Mouse (Mus musculus) thymus, adult 18-20 months (tissue): ENCODE results near the gene Fuz.
A peak's percentile ranks its signal among the peaks of the same experiment; 100 is the strongest.

Source experiments
- DNase-seq, 2 experiments: peaks; one replicate each; pipeline ENCODE4 v3.0.0; 2022; ENCODE audit warnings: mixed read lengths in 2 of 2

The Fuz gene

DNA sequence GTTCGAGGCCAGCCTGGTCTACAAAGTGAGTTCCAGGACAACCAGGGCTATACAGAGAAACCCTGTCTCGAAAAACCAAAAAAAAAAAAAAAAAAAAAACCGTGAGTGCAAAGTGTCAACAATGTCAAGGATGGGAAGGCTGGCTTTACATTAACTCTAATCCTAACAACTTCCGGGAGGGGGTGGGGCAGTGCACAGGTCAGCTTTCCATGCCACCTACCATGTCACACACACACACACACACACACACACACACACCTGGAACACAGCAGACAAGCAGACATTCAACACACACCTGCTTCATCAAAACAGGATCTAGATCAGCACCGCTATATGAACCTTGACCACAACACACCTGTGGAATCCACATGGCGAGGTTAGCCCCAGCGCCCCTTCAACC is 5.7 kb upstream of the Fuz start:
- DNase-seq: no peak

DNA sequence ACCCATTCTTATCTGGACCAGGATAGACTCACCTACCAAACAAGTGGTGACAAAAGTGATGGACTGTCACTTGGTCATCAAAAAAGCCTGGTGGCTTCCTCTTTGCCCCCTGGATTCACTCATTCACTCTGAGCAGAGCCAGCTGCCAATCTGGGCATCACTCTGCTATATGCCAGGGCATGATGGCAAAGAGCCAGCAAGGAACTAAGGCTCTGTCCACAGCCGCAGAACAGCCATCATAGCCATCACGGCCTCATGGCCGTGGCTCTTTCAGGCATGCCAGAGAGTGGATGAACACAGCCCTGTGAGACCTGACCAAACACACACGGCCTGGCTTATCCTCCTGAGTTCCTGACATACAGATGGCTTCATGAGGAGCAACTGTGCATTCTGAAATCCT is 5.1 kb upstream of the Fuz start:
- no peak for DNase-seq

DNA sequence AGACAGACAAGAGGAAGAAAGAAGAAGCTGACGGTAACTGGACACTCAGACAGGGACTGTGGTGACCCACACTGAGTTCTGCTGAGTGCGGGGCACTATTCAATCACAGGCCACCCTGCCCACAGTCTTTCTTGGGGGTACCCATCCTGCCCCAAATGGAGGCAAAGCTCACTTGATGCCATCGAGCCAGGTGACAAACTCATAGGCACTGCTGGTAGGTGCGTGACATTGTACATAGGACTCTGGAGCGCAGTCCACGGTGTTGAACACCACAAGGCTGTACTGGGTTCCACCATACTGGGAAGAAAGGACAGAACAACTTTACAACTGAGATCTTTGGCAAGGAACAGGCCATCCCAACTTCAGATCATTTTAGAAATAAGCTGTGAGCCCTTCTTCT is 4.3 kb upstream of the Fuz start:
- no peak for DNase-seq

DNA sequence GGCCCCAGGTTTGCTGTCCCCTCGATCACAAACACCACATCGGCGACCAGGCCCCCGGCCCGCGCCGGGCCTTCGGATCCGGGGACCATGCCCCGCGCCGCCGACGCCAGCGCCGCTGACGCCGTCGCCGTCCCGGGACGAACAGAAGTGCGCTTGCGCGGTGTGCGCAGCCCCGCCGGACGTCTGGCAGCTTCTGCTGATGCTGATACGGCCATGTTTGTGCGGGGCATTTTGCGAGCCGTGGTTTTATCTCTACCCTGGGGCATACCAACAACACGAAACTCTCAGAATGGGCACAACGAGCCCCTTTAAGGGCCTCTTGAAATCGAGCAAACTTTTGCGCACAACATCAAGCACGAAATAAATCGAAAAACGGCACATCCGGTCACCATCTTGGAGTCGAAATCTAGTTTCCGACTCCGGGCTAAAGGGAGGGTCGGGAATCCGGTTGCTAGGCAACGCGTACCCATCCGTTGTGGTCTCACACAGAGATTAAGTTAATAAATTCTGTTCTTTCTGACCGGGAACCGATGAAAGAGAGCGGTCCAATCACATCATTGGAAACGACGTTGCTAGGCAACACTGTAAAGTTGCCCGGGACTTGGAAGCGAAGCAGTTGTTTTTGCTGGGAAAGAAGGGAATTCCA is 3.5 kb upstream of the Fuz start, which contains the start of gene Med25:
TSS of gene Med25 (minus strand) at position 437 of the 646 bp plus-strand sequence.
- DNase-seq: peak; percentile 76 to 82

DNA sequence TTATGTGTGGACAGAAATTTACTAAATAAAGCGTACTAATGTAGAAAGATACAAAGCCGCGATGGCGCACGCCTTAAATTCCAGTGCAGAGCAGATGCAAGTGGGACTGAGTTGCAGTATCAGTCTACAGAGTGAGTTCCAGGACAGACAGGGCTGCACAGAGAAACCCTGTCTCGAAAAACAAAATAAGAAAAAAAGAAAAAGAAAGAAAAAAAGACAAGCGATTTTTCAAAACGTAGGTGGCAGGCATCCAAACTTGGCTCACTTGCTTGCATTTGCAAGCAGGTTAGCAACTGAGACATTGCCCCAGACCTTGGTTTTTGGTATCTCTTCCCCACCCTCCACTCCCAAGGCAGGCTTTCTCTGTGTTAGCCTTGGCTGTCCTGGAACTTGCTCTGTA is 2.7 kb upstream of the Fuz start:
- no peak for DNase-seq

DNA sequence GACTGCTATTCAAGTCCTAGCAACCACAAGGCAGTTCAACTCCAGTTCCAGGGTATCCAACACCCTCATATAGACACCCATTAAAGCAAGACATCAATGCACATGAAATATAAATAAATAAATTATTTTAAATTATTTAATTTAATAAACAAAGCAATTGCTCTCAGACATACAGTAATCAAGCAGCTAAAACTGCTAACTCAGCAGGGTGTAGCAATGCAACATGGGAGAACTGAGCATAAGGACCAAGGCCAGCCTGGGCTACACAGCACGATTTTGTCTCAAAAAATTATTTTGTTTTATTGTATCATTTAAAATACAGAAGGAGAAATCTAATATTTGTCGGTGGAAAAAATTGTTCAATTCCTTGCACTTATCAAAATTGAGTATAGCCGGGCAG is 1.7 kb upstream of the Fuz start:
- DNase-seq: no peak

DNA sequence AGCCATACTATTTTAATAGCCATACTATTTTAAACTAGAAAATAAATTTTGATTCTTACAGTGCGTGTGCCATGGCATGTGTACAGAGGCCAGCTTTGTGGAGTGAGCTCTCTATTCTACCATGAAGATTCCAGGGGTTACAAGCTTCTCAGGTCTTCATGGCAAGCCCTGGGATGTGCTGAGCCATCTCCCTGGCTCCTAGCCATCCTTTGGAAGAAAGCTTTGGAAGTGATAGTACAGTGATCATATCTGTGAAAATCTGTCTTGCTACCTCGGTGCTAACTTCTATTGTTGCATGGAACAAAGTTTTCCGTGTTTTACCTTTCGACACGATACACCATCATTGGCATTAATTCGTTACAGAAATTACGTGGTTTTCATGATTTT is 680 bp upstream of the Fuz start:
- no peak for DNase-seq

DNA sequence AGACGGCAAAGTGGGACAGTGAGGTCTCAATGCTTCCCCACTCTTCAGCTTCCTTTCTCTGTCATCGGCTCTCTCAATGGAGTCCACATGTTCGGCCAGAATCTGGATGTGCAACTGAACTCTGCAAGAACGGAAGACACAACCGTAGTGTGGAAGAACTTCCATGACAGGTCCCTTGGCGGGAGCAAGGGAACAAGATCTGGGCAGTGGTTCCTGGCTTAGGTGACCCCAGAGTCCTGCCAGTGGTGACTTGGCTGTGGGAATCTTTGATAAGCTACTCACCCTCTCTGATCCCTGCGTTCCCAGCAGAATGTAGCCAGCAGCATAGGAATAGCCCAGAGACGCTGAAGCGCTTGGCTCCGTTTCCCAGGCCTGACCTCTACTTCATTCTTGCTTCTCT is 620 bp downstream of the Fuz start:
- no peak for DNase-seq

DNA sequence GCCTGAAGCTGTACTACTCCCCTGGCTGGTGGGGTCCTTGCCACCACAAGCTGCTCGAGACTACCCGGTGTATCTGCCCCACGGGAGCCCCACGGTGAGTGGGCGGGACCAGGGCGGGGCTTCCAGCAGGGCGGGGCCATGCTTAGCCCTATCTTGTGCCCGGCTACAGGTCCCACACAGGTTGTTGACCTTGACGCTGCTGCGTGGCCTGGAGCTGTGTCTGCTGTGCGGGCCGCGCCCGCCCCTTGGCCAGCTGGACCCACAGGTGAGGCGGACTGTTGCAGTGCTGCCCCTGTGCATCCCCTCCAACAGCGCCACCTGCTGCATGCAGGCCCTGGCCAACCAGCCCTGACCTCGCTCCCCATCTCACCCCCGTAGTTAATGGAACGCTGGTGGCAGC is 2.7 kb downstream of the Fuz start:
- DNase-seq: no peak

DNA sequence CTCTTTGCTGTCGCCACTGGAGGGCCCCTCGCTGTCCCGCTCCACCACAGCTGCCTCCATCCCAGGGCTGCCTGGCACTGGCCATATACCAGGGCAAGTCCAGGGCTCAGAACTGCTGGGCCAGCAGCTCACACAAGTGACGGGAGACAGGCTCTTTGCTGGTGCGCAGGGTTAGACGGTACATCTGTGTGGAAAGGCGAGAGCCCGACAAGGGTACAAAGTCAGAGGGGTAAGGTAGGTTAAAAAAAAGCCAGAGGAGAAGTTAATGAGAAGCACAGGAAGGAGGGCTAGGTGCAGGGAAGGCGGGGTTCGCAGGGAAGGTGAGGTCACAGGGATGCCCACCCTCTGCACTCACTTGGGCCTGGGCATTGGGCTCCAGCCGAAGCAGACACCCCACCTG is 4.8 kb downstream of the Fuz start:
- DNase-seq: no peak

DNA sequence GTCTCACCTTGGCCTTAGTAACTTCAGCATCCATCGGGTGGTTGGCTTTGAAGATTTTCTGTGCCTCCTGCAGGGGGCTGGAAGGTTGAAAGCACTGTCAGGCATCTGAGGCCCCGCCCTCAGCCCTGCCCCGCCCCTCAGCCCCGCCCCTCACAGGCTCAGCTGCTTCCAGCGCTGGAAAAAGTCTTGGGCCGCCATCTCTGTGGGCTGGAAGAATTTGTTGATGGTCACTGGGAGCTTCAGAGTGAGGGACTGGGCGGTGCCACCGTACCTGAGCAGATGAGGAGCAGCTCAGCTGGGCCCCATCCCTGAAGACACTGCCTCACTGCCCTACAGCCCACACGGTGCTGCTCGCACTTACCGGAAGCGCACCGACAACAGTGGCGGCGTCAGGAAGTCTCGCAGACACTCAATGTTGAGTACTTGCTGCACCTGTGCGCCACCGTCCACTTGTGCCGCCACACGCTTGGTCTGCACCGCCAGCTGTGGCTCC is 5.4 kb downstream of the Fuz start:
- peak; percentile 55 to 68 for DNase-seq

DNA sequence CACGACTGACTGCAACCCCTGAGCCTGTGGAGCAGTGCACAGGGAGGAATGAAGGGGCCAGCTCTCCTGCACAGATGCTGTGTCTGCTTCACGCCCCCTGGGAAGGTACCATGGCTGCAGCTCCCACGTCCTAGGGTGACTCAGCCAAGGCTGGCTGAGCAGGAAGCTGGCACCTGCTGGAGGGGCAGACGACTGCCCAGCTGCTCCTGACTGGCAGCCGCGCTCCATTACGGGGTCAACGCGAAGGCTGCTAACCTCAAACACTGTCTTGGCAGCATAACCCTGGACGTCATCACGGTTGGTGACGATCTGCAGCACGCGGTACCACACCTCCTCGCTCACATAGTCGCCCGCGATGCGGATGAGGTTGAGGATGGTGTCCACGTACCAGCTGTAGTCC is 9.6 kb downstream of the Fuz start:
- no peak for DNase-seq

DNA sequence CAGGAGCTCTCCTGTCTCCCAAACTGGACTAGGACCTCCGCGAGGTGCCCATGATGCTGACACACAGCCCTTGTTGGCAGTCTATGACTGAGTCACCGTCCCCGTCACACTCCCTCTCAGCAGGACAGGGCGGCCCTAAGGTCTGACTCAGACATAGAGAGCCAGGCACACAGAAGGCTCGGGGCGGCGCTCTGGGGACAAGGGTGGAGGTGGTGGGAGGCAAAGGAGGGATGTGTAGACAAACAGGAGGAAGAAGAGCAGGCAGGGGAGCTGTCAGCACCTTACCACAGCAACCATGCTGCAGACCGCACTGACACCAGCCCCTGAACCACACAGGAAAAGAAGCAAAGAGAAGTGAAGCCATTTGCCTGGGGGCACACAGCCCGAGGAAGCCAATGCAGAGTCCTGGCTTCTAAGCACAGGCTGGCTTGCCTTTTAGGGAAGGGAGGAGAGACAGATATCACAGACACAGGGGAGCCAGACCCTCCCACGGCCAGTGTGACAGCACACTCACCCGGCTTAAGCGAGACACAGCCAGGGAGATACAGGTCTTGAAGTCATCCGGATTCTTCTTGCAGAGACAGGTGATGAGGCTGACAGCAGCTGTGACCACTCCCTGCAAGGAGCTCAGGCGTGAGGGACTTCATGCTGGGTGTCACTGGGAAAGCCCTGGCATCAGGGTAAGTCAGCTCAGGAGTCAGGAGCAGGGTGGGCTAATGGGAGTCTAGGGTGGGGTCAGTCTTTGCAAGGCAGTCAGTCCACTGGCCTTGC is 13.0 kb downstream of the Fuz start:
- no peak for DNase-seq

DNA sequence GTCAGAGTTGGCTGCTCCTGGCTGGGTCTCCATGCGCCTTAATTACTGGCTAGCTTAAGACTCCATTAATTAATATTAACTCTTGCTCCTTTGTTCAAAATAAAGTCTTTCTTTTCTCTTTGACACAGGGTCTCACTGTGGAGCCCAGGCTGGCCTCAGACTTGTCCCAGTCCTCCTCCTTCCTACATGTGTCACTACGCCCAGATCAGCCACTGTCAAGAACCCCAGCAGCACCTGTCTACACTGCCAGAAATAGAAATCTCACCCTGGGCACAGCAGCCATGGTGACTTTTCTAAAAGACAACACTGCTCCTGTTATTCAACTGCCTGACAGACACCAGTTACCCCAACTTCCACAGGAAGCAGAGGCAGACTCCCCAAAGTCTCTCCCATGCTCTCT is 18.5 kb downstream of the Fuz start:
- DNase-seq: no peak

DNA sequence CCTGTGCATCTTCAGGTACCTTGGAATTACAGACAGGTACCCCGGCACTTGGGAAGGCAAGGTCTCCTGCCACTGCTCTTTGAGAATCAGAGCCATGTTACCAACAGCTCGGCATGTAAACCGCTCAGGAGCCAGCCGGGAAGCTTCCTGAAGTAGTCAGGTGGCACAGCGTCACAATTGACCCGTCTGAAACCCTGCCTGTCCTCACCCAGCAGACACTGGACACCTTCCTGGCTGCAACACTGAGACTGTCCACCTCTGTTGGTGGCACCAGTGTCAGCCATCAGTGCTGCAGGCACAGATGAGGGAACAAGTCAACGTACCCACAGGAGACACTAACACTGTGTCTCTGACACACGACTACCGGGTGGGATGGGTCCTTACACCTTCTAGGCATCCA is 19.4 kb downstream of the Fuz start:
- DNase-seq: no peak

DNA sequence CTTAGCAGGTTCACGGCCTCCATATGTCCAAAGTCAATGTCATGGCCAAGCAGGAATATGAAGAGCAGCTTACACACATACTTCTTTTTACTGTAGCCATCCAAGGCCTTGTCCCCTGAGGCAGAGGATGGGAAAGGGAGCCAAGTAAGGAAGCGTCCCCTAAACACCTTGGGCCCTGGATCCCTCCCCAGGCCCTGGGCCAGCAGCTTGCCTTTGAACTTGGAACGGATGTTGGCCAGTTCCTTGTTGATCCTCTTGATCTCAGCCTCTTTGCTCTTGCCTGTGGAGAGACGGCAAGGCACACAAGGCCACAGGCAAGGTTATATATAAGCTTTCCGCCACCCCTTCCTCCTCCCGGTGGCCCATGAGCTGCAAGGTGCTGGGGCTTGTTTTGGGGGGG is 20.3 kb downstream of the Fuz start:
- no peak for DNase-seq

DNA sequence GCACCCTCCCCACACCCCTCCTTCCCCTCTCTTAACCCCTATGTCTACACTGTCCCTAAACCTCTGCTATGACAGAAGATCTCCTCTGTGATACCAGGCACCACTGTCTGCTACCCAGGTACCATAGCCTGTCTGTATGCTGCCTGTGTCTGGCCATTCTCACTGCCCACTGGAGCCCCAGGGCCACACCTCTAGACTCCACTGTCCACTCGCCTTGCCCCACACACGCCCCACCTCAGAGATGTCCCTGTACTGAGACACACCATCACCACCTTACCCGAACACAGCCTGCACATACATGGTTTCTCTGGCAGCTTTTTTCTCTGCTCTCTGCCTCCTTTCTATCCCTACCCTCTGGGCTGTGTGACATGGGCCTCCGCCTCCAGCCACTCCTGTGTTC is 21.0 kb downstream of the Fuz start:
- no peak for DNase-seq

DNA sequence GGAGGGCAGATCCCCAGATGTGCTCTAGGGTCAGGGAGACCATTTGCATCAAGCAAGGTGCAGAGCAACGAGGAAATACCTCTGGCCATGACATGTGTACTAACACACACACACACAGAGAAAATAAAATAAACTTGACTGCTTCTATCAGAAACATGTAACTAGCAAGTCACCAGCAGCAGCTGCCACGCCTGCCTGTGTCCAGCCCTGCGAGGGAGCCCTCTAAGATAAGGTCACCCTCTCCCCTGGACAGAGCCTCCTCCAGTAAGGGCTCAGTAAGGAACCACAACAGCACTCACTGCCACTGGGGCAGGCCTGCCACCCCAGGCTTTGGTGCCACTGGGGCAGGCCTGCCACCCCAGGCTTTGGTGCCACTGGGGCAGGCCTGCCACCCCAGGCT is 22.3 kb downstream of the Fuz start:
- DNase-seq: no peak

DNA sequence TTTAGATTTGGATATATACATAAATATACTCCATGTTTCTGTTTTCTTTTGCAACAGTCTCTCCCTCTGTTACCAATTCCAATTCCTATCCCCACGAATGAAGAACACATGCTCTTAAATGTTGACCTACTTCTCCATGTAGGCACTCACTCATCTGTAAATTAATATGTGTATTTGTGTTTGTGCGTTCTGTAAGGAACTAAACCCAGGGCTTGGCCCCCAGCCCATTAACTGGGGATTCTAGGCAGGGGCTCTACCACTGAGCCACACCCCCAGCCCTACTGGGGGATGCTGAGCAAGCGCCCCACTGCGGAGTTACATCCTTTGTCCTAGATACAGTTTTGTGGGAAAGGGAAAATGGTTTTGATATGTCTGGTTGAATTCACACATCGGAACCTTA is 23.2 kb downstream of the Fuz start:
- DNase-seq: no peak

DNA sequence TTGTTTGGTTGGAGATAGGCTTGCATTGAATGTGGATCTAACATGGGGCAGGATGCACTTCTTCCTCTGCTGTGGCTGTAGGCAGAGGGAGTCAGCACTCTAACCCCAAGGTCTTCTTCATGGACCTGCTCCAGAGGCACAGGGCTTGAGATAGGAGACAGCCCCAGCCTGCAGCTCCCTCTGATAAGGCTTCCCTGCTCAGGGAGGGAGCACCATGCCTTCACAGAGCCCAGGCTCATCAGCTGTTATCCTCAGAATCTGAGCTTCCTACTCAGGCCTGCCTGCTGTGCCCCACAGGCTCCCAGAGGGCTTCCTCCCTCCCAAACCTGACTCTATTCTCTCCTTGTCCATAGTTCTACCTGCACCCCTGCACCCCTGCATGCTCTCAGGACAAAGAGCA is 26.7 kb downstream of the Fuz start:
- no peak for DNase-seq

DNA sequence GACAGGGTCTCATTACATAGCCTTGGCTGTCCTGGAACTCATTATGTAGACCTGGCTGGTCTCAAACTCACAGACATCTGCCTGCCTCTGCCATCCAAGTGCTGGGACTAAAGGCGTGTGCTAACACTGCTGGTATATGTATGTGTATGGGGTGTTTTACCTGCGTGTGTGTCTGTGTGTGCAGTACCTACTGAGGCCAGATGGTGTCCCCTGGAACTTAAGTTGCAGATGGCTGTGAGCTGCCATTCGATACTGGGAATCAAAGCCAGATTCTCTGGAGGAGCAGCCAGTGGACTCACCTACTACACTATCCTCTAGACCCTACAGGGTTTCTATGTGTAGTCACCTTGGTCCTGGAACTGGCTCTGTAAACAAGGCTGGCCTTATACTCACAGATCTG is 29.6 kb downstream of the Fuz start:
- DNase-seq: no peak

DNA sequence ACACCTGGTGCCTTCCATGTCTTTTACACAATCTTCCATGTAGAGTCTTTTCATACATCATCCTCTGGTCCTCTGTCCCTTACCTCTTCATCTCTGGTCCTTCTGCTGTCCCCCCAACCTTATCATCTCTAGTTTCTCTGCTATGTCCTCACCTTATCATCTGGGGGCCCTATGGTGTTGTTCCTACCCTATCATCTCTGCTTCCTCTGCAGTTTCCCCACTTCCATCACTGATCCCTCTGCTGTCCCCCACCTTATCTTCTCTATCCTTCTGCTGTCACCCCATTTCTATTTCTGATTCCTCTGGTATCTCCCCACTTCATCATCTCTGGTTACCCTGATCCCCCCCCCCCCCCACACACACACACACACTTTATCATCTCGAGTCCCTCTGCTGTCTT is 32.7 kb downstream of the Fuz start:
- no peak for DNase-seq

DNA sequence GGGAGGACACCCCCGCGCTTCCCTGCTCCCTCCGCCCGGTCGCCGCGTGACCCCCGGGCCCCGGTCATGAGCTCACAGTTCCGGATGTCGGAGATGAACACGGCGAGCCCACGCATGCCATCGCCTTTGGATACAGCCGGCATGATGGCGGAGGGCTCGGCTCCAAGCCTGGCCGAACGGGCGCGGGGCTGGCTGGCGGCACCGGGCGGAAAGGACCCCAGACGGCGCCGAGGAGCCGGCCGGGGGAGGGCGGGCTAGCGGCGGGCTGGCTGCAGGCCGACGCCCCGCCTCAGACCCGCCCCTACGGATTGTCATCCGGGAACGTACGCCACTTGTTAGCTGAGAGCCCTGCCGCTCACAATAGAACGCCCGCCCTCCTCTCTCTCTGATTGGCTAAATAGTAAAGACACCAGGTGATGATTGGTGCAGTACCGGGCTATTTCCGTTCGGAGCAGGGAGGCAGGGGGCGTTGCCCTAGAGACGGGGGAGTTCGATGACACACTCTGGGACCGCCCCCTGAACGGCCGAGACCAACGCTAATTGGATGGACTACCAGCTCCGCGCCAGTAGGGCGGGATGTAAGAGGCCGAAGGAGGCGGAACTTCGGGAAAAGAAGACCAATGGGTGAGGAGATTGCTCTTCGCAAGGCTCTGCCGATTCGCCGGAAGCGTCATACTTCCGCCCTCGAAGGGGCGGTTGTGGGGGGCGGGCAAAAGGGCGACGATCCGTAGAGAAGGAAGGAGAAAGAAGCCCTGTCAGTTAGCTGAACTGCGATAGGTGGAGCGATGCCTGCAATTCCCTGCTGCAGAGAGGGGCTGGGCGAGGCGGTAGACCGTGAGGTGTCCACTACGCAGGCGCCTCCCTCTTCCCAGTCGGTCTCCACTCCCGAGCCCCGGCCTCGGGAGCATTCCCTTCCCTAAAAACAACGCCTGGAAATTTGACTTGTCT is 33.6 kb downstream of the Fuz start, which contains the start of gene Ap2a1:
TSS of gene Ap2a1 (minus strand) at position 293 of the 948 bp plus-strand sequence.
- peak; percentile 100 for DNase-seq
